Mouse (Mus musculus) heart, embryonic 16.5 days (tissue): ENCODE measurements around the gene Ccdc88b. TPM values are rescaled to one million over a fixed set of nuclear protein-coding genes. Genes with fewer than 3 reads are reported as not detected.

Experiments used
- ATAC-seq: fragments of 200-750 bp; cut with Nextera tagmentation; replicated peaks from 2 replicates; pipeline ENCODE4 v1.8.0; 2017; ENCODE audit warnings: moderate number of reproducible peaks; ENCODE audit not compliant: insufficient read depth, low FRiP score; ENCODE audit errors: extremely low read depth
- H3K27ac ChIP-seq: fragments of 300-500 bp; sonication (generic); 2 replicates; pipeline ENCODE4 v1.5.1; 2014; ENCODE audit warnings: mild to moderate bottlenecking, low read length, control low read depth, moderate library complexity
- H3K27me3 ChIP-seq: fragments of 300-500 bp; sonication (generic); 2 replicates; pipeline ENCODE4 v1.6.1; 2014; ENCODE audit warnings: low read length, mixed read lengths; ENCODE audit not compliant: control insufficient read depth, insufficient read depth
- H3K36me3 ChIP-seq: fragments of 300-500 bp; sonication (generic); 2 replicates; pipeline ENCODE4 v1.6.1; 2014; ENCODE audit not compliant: control insufficient read depth, insufficient read depth
- H3K4me1 ChIP-seq: fragments of 300-500 bp; sonication (generic); 2 replicates; pipeline ENCODE4 v1.6.1; 2014; ENCODE audit warnings: low read length, mixed read lengths; ENCODE audit not compliant: control insufficient read depth, insufficient read depth
- H3K4me2 ChIP-seq: fragments of 300-500 bp; sonication (generic); 2 replicates; pipeline ENCODE4 v1.6.1; 2014; ENCODE audit warnings: low read depth, mild to moderate bottlenecking, control low read depth, low read length
- H3K4me3 ChIP-seq: fragments of 300-500 bp; sonication (generic); 2 replicates; pipeline ENCODE4 v1.5.1; 2014; ENCODE audit warnings: mild to moderate bottlenecking, control low read depth, low read length
- H3K9ac ChIP-seq: fragments of 300-500 bp; sonication (generic); 2 replicates; pipeline ENCODE4 v1.6.1; 2014; ENCODE audit warnings: low read length, control low read depth
- H3K9me3 ChIP-seq: fragments of 300-500 bp; sonication (generic); replicated peaks from 2 replicates; pipeline ENCODE4 v1.6.1; 2016; ENCODE audit warnings: low read length; ENCODE audit not compliant: control insufficient read depth
- WGBS: fragments of 180-500 bp; shearing (Covaris S2); extraction: QIAGEN DNeasy Blood & Tissue Kit; methylation state at CpG from one replicate; pipeline ENCODE4 v1.1.7; 2014; 5-methylcytosine and 5-hydroxymethylcytosine counted together
- polyA plus RNA-seq: library from polyadenylated mRNA; unstranded; fragments of >200 nt; fragmentation: Nextera tagmentation; extraction: Ambion mirVana; gene quantifications from 2 replicates; pipeline ENCODE4 v1.2.1, GENCODE M21; 2015

The Ccdc88b gene
- polyA plus RNA-seq, 1 experiment from 2014 or later, result 3.8 TPM

- WGBS, result 68% methylated on average over 6 of the region's 6 CpGs
- Histone ChIP-seq H3K27ac (no peak overlapping the region), H3K9me3 (no peaks in the 10 kb centered on the region), H3K4me2 (no peak overlapping the region), H3K4me1 (no peaks in the 10 kb centered on the region), H3K36me3 (no peaks in the 10 kb centered on the region), H3K9ac (no peak overlapping the region), H3K27me3 (no peaks in the 10 kb centered on the region), H3K4me3 (no peak overlapping the region)
- no peak for ATAC-seq
These were observed 2.7 kb upstream of the Ccdc88b start for GRCm38 (mm10) chr19:6860706-6861105.

GRCm38 (mm10) chr19:6859971-6860370, 2.0 kb upstream of the Ccdc88b start:
- Histone ChIP-seq H3K36me3 (no peaks in the 10 kb centered on the region), H3K4me2 (no peak overlapping the region), H3K4me1 (peaks cover 3% of the 10 kb centered on the region; the same call in 1 of the 2 replicates), H3K9ac (no peak overlapping the region), H3K4me3 (no peak overlapping the region), H3K27me3 (peaks cover under 1% of the 10 kb centered on the region; the same call in 1 of the 2 replicates), H3K9me3 (no peaks in the 10 kb centered on the region), H3K27ac (no peak overlapping the region)
- no peak for ATAC-seq
- WGBS, result 88% methylated on average over 3 of the region's 3 CpGs

DNA sequence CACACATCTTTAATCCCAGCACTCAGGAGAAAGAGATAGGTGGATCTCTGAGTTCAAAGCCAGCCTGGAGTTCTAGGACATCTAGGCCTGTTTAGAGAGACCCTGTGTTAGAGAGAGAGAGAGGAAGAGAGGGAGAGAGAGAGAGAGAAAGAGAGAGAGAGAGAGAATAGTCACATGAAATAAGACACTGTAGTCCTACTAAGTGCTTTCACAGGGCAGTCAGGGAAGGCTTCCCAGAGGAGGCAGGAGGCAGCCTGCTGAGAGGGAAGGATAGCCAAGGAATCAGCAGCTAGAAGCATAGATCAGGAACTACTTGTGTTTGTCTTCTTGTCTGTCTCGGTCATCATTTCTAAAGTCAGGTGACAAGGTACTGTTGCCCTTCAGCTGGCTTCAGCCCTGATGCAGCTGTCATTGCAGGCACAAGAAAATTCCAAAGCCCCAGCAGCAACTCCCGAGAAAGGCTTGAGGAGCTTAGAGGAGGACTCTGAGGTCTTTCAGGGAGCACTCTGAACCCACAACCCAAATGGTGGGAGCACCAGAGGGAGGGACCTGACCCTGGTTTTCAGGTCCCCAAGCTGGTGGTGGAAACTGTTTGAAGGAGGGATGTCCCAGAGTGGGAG, 1.1 kb upstream of the Ccdc88b start:
- peaks cover 4% of the 10 kb centered on the region; the same call in 1 of the 2 replicates for H3K27me3 ChIP-seq
- H3K4me3 ChIP-seq, result no peak overlapping the region
- no peaks in the 10 kb centered on the region for H3K9me3 ChIP-seq
- H3K27ac ChIP-seq, result no peak overlapping the region
- 65% methylated on average over 2 of the region's 2 CpGs for WGBS
- no peak for ATAC-seq
- H3K9ac ChIP-seq, result no peak overlapping the region
- no peaks in the 10 kb centered on the region for H3K36me3 ChIP-seq
- H3K4me2 ChIP-seq, result no peak overlapping the region
- H3K4me1 ChIP-seq, result peaks cover 3% of the 10 kb centered on the region; the same call in 1 of the 2 replicates

DNA sequence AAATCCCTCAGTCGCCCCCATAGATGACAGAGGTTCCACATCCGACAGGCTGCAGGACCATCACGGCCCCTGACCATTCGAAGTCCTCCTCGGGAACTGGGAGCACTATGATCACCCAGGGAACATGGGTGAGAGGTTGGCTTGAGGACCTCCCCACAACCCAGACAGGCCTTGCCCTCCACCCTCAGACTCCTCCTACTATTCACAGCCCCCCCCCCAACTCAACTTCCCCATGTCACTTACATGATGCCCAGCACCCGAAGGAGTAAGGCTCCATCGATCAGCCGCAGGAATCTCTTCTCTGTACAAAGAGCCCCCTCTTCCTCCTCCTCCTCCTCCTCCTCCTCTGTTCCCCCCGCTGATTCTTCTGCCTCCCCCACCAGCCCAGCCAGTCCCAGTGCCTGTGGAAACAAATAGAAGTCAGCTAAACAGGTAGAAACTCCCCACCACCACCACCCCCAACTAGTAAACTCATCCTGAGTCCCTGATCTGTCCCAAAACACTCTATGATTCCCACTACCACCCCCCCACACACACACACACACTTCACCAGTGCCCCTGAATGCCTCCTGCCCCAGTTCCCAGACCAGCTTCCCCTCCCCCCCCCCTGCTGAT, 513 bp downstream of the Ccdc88b start:
- Histone ChIP-seq H3K36me3 (no peaks in the 10 kb centered on the region), H3K9me3 (no peaks in the 10 kb centered on the region), H3K27me3 (peaks cover 4% of the 10 kb centered on the region; the same call in 1 of the 2 replicates), H3K27ac (no peak overlapping the region), H3K9ac (no peak overlapping the region), H3K4me1 (peaks cover 3% of the 10 kb centered on the region; the same call in 1 of the 2 replicates), H3K4me2 (peak overlapping the region; percentile 6; the same call in 1 of the 2 replicates), H3K4me3 (no peak overlapping the region; the same call in 1 of the 2 replicates)
- WGBS, result 70% methylated on average over 9 of the region's 9 CpGs
- no peak for ATAC-seq

DNA sequence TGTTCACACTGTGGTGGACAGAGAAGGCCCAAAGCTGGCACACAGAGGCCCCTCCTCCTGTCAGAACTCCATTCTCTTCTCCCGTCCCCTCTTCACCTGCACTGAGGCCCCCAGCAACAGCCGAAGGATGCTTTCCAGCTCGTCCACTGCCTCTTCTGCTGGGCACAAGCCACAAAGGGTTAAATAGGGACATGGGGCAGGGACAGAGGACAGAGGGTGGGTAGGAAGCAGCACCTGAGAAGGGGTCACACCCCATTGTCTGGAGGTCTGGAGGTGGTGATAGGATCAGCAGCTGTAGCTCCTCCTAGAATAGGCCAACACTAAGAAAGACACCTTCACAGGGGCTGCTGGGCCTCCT, 1.0 kb downstream of the Ccdc88b start:
- WGBS, result 53% methylated on average over 3 of the region's 3 CpGs
- Histone ChIP-seq H3K27me3 (peaks cover 4% of the 10 kb centered on the region; the same call in 1 of the 2 replicates), H3K36me3 (no peaks in the 10 kb centered on the region), H3K27ac (no peak overlapping the region), H3K4me1 (peaks cover 3% of the 10 kb centered on the region; the same call in 1 of the 2 replicates), H3K9ac (no peak overlapping the region), H3K4me2 (no peak overlapping the region), H3K9me3 (no peaks in the 10 kb centered on the region), H3K4me3 (no peak overlapping the region)
- no peak for ATAC-seq

DNA sequence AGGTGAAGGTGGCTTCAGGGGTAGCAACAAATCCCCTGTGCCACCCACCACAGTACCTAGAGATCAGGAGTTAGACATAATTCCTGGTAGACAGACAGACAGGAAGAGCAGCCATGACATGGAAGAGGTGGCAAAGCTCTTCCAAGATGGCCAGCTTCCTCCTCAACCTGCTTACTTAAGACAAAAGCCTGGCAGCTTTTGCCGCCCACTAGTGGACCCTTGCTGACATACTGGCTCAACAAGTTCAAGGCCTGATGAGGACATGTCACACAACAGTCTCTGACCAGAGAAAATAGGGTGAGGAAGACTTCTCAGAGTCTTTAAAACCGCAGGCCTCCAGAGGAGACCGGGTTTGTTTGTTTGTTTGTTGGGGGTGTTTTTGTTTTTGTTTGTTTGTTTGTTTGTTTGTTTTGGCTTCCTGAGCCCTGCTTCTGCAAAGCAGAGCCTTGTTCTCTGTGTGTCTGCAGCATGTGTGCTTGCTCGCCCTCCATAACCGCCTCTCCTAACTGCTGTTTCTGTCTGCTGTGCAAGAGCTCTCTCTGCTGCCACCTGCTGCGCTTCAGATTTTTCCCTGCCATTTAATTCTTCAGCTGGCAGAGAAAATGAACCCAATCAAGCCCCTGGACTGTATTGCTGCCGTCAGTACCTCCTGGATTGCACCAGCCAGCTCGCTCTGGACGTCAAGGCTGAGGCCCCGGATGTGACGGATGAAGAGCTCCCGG, 1.6 kb downstream of the Ccdc88b start:
- Histone ChIP-seq H3K27ac (no peak overlapping the region), H3K4me1 (peaks cover 3% of the 10 kb centered on the region; the same call in 1 of the 2 replicates), H3K4me2 (no peak overlapping the region), H3K27me3 (peaks cover 4% of the 10 kb centered on the region; the same call in 1 of the 2 replicates), H3K4me3 (no peak overlapping the region), H3K36me3 (no peaks in the 10 kb centered on the region), H3K9ac (no peak overlapping the region), H3K9me3 (no peaks in the 10 kb centered on the region)
- ATAC-seq, result no peak
- 47% methylated on average over 12 of the region's 12 CpGs for WGBS

GRCm38 (mm10) chr19:6855225-6856031, 2.6 kb downstream of the Ccdc88b start:
- Histone ChIP-seq H3K4me3 (peak overlapping the region; percentile 34), H3K4me2 (peak overlapping the region; percentile 62), H3K4me1 (peaks cover 3% of the 10 kb centered on the region; the same call in 1 of the 2 replicates), H3K9me3 (no peaks in the 10 kb centered on the region), H3K27me3 (peaks cover 10% of the 10 kb centered on the region), H3K9ac (peak overlapping the region; percentile 36), H3K27ac (no peak overlapping the region), H3K36me3 (no peaks in the 10 kb centered on the region)
- WGBS, result 9% methylated on average over 38 of the region's 38 CpGs
- peak; percentile 61 for ATAC-seq

- H3K9ac ChIP-seq, result no peak overlapping the region
- no peak for ATAC-seq
- H3K4me1 ChIP-seq, result peaks cover 3% of the 10 kb centered on the region; the same call in 1 of the 2 replicates
- WGBS, result 86% methylated on average over 12 of the region's 12 CpGs
- H3K27ac ChIP-seq, result no peak overlapping the region
- H3K9me3 ChIP-seq, result no peaks in the 10 kb centered on the region
- no peaks in the 10 kb centered on the region for H3K36me3 ChIP-seq
- H3K27me3 ChIP-seq, result peaks cover 15% of the 10 kb centered on the region
- H3K4me2 ChIP-seq, result no peak overlapping the region; the same call in 1 of the 2 replicates
- no peak overlapping the region for H3K4me3 ChIP-seq
These were observed 3.4 kb downstream of the Ccdc88b start for GRCm38 (mm10) chr19:6854658-6855057.
